Mouse (Mus musculus) ovary, postnatal 10 days (tissue): ENCODE data around the gene Rps29.
A peak's percentile ranks its signal among the peaks of the same experiment; 100 is the strongest.
"Not testable (repeated sequence)": the region's sequence is repeated elsewhere in the genome, so short reads cannot be mapped to it uniquely, and the experiment has no call there.

ENCODE experiments used
- DNase-seq: peaks from one replicate; pipeline ENCODE4 v3.0.0; 2022; ENCODE audit warnings: low spot score

Gene Rps29

GRCm38 (mm10) chr12:69177526-69177925 lies 18.5 kb upstream of the Rps29 start:
- no peak for DNase-seq

GRCm38 (mm10) chr12:69175975-69176374 lies 17.0 kb upstream of the Rps29 start:
- no peak for DNase-seq

GRCm38 (mm10) chr12:69171307-69171706 lies 12.3 kb upstream of the Rps29 start:
- no peak for DNase-seq

- DNase-seq = peak; percentile 86
Observed at GRCm38 (mm10) chr12:69168461-69169106, 9.6 kb upstream of the Rps29 start, which contains the start of gene Lrr1. Gene Lrr1 (plus strand): TSS chr12:69168814.

- DNase-seq = no peak
Observed at GRCm38 (mm10) chr12:69167656-69168460, 8.9 kb upstream of the Rps29 start.

- DNase-seq = not testable (repeated sequence)
Observed at GRCm38 (mm10) chr12:69166861-69167581, 8.0 kb upstream of the Rps29 start.

- no peak for DNase-seq
Observed at GRCm38 (mm10) chr12:69164904-69165303, 5.9 kb upstream of the Rps29 start.

GRCm38 (mm10) chr12:69163586-69163985 lies 4.6 kb upstream of the Rps29 start:
- not testable (repeated sequence) for DNase-seq

- not testable (repeated sequence) for DNase-seq
Observed at GRCm38 (mm10) chr12:69160677-69161076, 1.7 kb upstream of the Rps29 start.

- DNase-seq = no peak
Observed at GRCm38 (mm10) chr12:69159578-69159940, 573 bp upstream of the Rps29 start.

GRCm38 (mm10) chr12:69158366-69158764 lies 621 bp downstream of the Rps29 start:
- no peak for DNase-seq

GRCm38 (mm10) chr12:69157107-69157506 lies 1.9 kb downstream of the Rps29 start:
- no peak for DNase-seq

- no peak for DNase-seq
Observed at GRCm38 (mm10) chr12:69156436-69156835, 2.5 kb downstream of the Rps29 start.

GRCm38 (mm10) chr12:69155923-69156322 lies 3.1 kb downstream of the Rps29 start:
- DNase-seq = no peak

- no peak for DNase-seq
Observed at GRCm38 (mm10) chr12:69150049-69150448, 8.9 kb downstream of the Rps29 start.

GRCm38 (mm10) chr12:69147166-69147735 lies 11.7 kb downstream of the Rps29 start:
- no peak for DNase-seq

GRCm38 (mm10) chr12:69143460-69143859 lies 15.5 kb downstream of the Rps29 start:
- no peak for DNase-seq

GRCm38 (mm10) chr12:69139841-69140240 lies 19.1 kb downstream of the Rps29 start:
- DNase-seq = no peak

- DNase-seq = no peak
Observed at GRCm38 (mm10) chr12:69139201-69139600, 19.8 kb downstream of the Rps29 start.

- no peak for DNase-seq
Observed at GRCm38 (mm10) chr12:69131981-69132380, 27.0 kb downstream of the Rps29 start.

GRCm38 (mm10) chr12:69131267-69131666 lies 27.7 kb downstream of the Rps29 start:
- DNase-seq = no peak

GRCm38 (mm10) chr12:69130486-69130885 lies 28.5 kb downstream of the Rps29 start:
- DNase-seq = no peak
